Mouse (Mus musculus): ENCODE results near the gene Anks6.

Gene Anks6

DNA sequence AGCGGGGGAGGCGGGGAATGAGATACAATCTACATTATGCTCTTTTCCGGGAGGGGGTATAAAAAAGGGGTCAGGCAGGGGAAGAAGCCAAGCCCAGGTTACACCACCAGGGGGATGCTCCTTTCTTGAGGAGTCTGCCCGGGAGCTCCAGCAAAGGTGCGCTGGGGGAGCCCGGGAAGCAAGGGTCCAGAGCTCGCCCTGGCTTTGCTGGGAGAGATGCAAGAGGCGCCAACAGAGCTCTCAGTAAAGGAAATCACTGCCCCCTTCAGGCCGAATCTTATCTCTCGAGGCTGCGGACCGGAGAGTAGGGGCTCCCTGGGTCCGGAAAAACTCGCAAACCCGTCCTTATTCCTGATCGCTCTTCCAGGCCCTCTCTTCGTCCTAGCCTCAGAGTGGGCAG is 67.4 kb downstream of the Anks6 start:
- no peak for DNase-seq (ENCODE audit: low spot score)

DNA sequence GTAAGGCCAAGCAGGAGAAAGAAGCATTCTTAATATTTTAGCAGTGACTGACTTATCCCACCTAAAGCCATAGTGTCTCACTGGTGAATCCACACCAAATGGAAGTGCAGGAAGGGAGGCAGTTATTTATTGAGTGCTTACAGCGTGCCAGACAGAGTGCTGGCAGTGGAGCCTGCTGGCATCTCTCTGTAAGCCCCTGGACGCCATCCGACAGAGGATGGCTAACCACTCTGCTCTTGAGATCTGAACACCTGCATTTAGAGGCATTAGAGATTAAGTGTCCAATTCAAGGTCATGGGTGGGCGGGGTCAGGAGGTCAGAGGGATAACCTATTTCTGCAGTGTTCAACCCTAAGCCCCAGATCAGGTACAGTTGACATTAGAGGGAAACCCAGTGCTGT is 68.4 kb downstream of the Anks6 start:
- DNase-seq (ENCODE audit: low spot score), result no peak

GRCm38 (mm10) chr4:46988257-46988656 is 69.0 kb downstream of the Anks6 start:
- no peak for DNase-seq (ENCODE audit: low spot score)

GRCm38 (mm10) chr4:46987809-46988208 is 69.4 kb downstream of the Anks6 start:
- DNase-seq (ENCODE audit: low spot score), result no peak

GRCm38 (mm10) chr4:46986054-46986453 is 71.2 kb downstream of the Anks6 start:
- no peak for DNase-seq (ENCODE audit: low spot score)

DNA sequence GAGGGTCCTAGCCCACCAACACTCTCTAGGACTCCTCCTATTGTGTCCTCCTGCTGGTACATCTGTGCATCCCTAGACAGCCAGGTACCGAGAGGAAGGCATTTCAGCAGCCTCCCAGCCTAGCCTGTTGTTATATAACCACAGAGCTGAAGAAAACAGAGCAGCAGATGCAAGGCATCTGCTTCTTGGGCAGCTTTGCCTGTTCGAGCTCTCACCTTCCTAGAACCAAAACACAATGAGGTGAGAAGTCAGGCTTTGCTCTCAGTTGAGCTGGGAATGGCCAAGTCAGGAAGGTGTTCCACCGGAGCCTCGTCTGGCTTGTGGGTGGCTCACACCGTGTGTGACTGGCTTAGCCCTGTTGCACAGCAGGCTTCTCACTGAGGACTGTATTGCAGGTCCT is 74.3 kb downstream of the Anks6 start:
- DNase-seq (ENCODE audit: low spot score), result no peak

DNA sequence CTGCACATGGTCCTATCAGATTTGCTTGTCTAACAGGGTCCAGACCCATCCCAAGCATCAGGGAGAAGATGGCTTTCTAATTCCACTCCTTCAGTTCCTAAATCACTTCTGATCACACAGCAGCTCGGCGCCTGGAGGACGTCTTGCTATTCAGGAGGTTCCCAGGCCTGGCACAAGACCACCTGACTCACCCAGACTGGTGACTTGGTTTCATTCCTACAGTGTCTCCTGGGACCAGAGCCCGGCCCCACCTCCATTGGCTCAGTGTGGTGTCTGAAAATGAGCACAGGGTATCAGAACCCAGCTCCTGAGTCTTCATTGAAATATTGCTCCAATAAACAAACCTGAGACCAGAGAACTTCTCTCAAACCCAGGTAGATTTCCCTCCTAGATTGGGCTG is 75.1 kb downstream of the Anks6 start:
- DNase-seq (ENCODE audit: low spot score), result no peak

- no peak for DNase-seq (ENCODE audit: low spot score)
These were observed 78.9 kb downstream of the Anks6 start for GRCm38 (mm10) chr4:46978371-46978770.

DNA sequence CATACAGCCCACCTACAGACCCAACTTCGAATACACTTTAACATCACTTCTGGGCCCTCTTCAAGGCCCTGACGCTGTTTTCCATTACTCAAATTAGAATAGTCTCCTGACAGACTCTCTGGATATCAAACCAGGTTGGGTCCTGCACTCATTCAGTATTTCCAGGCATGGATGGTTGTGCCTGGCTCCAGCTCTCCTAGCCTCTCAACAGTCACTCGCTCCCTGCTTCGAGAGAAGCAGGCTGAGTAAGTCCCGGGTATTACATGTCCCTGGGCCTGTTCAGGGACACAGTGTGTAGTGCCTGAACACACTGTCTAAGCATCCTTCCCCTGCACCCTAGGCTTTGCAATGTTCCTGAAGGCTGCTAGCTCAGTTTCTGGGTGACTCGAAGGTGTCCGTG is 80.1 kb downstream of the Anks6 start:
- no peak for DNase-seq (ENCODE audit: low spot score)

- no peak for DNase-seq (ENCODE audit: low spot score)
These were observed 80.6 kb downstream of the Anks6 start for GRCm38 (mm10) chr4:46976671-46977071.

DNA sequence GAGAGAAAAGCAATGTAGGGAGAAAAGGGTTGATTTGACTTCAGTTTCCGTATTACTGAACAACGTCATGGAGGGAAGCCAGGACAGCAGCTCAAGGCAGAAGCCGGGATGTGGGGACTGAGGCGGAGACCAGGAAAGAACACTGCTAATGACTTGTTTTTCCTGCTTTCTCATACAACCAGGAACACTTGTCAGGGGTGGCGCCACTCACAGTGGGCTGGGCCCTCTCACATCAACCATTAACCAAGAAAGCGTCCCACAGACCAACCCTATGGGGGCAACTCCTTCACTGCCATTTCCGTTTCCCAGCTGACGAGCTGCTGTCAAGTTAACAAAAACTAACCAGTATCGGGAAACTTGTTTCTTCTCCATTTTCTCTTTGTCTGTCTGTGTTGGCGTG is 83.9 kb downstream of the Anks6 start:
- no peak for DNase-seq (ENCODE audit: low spot score)

GRCm38 (mm10) chr4:46967981-46968380 is 89.2 kb downstream of the Anks6 start:
- no peak for DNase-seq (ENCODE audit: low spot score)

DNA sequence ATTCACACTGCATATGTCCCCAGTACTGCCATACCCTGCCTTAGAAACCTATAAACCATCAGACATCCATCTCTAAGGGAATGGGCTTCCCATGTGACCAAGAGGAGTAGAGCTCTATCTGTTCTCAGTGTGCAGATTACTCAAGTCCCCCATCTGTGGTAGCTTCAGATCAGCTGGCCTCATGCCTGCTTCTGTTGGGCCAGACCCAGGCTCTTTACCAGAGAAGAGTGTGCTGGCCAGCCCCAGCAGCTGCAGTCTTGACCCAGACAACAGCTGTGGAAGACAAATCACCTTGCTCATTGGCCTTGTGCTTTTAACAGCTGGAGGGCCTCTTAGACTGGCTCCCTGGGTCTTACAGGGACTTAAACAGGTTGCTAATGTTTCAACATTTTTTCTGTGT is 90.7 kb downstream of the Anks6 start:
- DNase-seq (ENCODE audit: low spot score), result no peak
